Mouse (Mus musculus) layer of hippocampus, adult 11-12 months (tissue): ENCODE measurements at regions not wholly inside any gene's neighbourhood (a gene's known extent, or its start where the extent isn't known, plus 50 kb on each side); places are given as distances from the start of the nearest gene placed in this dataset.

Experiments used
- DNase-seq: peaks from one replicate; pipeline ENCODE4 v3.0.0; 2022; ENCODE audit warnings: low spot score

- no peak for DNase-seq
These were observed 55.9 kb upstream of the Cnksr3 start for GRCm38 (mm10) chr10:7267903-7268302.

DNA sequence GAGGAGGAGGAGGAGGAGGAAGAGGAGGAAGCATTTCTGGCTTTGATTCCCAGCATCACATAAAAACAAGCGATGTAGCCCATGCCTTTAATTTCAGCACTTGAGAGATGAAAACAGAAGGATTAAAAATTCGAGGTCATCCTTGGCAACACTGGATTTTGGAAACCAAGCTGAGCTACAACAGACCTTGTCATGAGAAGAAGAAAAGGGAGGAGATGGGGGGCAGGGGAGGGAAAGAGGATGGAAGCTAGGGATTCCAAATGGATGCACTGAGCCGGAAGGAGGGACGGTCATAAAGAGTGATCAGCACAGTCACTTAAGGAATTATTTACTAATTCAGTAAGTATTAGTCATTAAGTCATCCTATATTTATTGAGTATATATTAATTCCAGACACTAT, 55.1 kb upstream of the Cnksr3 start:
- no peak for DNase-seq

DNA sequence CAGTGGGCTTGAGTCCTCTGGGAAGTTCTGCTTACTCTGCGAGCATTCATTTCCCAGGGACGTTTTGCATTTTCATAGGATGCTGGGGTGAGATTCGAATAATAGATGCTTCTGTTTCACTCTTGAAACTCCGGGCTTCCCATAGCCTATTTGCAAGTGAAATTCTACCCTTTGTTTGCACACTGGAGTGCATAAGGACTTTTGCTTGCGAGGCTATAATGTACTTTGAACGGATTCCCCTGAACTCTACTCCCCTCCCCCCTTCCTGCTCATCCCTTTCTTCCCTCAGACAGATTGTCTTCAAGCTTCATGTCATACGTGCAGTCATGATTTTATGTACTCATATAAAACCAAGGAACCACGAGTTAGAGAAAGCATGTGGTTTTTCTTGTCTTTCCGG, 53.4 kb upstream of the Cnksr3 start:
- DNase-seq, result no peak

GRCm38 (mm10) chr10:7264721-7265120, 52.7 kb upstream of the Cnksr3 start:
- DNase-seq, result no peak
